Mouse (Mus musculus): ENCODE measurements at regions not wholly inside any gene's neighbourhood (a gene's known extent, or its start where the extent isn't known, plus 50 kb on each side); places are given as distances from the start of the nearest gene placed in this dataset.

- no peak for TF ChIP-seq CTCF (conservative IDR thresholded peaks at IDR 0.05; ENCODE audit: low read length)
- no peak for TF ChIP-seq NANOG (IDR thresholded peaks at IDR 0.05; ENCODE audit: borderline replicate concordance, low read length)
Measured at GRCm38 (mm10) chr7:78086566-78087008, 651.2 kb downstream of the Ntrk3 start.

Data from E14TG2a.4 (cell line).